Mouse (Mus musculus): ENCODE data around the gene Copb2. TPM values are rescaled to one million over a fixed set of nuclear protein-coding genes. Genes with fewer than 3 reads are reported as not detected.

Copb2 gene
- total and polyA plus RNA-seq, 2 experiments from 2014 or later = 67.0 to 101 TPM

GRCm38 (mm10) chr9:98583852-98584251 lies 20.3 kb downstream of the Copb2 start:
- DNase-seq (ENCODE audit: low spot score) = no peak
- Histone ChIP-seq H3K27ac (no peak overlapping the region), H3K36me3 (ENCODE audit: insufficient read depth, low read length) (peaks cover 75% of the 10 kb centered on the region), H3K27me3 (ENCODE audit: insufficient read depth, low read length) (no peaks in the 10 kb centered on the region), H3K9ac (replicated peaks; ENCODE audit: low read length) (no peak overlapping the region), H3K4me1 (ENCODE audit: insufficient read depth, low read length) (no peaks in the 10 kb centered on the region), H3K4me2 (ENCODE audit: low read depth, low read length) (no peak overlapping the region), H3K9me3 (ENCODE audit: low read length) (no peaks in the 10 kb centered on the region), H3K4me3 (ENCODE audit: low read length) (no peak overlapping the region)
- no peak for TF ChIP-seq CTCF (IDR thresholded peaks at IDR 0.05; ENCODE audit: low read depth)
- WGBS = 92% methylated on average over 4 of the region's 4 CpGs
- no peak for ATAC-seq

DNA sequence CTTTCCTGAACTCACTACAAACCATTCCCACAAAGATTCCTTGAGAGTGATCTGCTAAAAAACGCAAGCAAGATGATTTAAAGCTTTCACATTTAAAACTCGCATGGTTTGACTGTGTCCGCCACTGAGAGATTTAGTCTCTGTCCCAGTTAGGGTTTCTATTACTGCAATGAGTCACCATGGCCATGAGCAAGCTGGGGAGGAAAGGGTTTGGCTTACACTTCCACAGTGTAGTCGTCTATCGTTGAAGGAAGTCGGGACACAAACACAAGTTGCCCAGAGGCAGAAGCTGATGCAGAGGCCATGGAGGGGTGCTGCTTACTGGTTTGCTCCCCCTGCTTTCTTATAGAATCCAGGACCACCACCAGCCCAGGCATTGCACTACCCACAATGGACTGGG lies 36.6 kb downstream of the Copb2 start:
- no peaks in the 10 kb centered on the region for H3K27me3 ChIP-seq (ENCODE audit: insufficient read depth, low read length)
- WGBS = 84% methylated on average over 6 of the region's 6 CpGs
- peaks cover 23% of the 10 kb centered on the region; the same call in 1 of the 2 replicates for H3K36me3 ChIP-seq (ENCODE audit: insufficient read depth, low read length)
- H3K4me2 ChIP-seq (ENCODE audit: low read depth, low read length) = peak overlapping the region; percentile 93; the same call in 1 of the 2 replicates
- no peak overlapping the region for H3K27ac ChIP-seq
- DNase-seq (ENCODE audit: low spot score) (no peak), ATAC-seq (no peak)
- peaks cover 10% of the 10 kb centered on the region for H3K4me1 ChIP-seq (ENCODE audit: insufficient read depth, low read length)
- TF ChIP-seq CTCF (IDR thresholded peaks at IDR 0.05; ENCODE audit: low read depth) = no peak
- H3K4me3 ChIP-seq (ENCODE audit: low read length) = no peak overlapping the region
- H3K9me3 ChIP-seq (ENCODE audit: low read length) = no peaks in the 10 kb centered on the region
- no peak overlapping the region for H3K9ac ChIP-seq (replicated peaks; ENCODE audit: low read length)

- peak within 1 kb of the TSS; percentile 72 for H3K9ac ChIP-seq (replicated peaks; ENCODE audit: low read length)
- peaks cover 10% of the 10 kb centered on the region for H3K4me1 ChIP-seq (ENCODE audit: insufficient read depth, low read length)
- no peak for TF ChIP-seq CTCF (IDR thresholded peaks at IDR 0.05; ENCODE audit: low read depth)
- peak within 1 kb of the TSS; percentile 95 for H3K4me3 ChIP-seq (ENCODE audit: low read length)
- under 1% methylated on average over 44 of the region's 44 CpGs for WGBS
- H3K4me2 ChIP-seq (ENCODE audit: low read depth, low read length) = peak within 1 kb of the TSS; percentile 93
- no peaks in the 10 kb centered on the region for H3K27me3 ChIP-seq (ENCODE audit: insufficient read depth, low read length)
- H3K36me3 ChIP-seq (ENCODE audit: insufficient read depth, low read length) = peaks cover 16% of the 10 kb centered on the region; the same call in 1 of the 2 replicates
- ATAC-seq = peak; percentile 93
- peak within 1 kb of the TSS; percentile 62; the same call in 1 of the 2 replicates for H3K27ac ChIP-seq
- peak; percentile 92 for DNase-seq (ENCODE audit: low spot score)
- H3K9me3 ChIP-seq (ENCODE audit: low read length) = no peaks in the 10 kb centered on the region
These were observed 37.8 kb downstream of the Copb2 start, which contains the start of gene Mrps22 for GRCm38 (mm10) chr9:98601156-98601836. Mrps22 (minus strand) TSS chr9:98601660.

DNA sequence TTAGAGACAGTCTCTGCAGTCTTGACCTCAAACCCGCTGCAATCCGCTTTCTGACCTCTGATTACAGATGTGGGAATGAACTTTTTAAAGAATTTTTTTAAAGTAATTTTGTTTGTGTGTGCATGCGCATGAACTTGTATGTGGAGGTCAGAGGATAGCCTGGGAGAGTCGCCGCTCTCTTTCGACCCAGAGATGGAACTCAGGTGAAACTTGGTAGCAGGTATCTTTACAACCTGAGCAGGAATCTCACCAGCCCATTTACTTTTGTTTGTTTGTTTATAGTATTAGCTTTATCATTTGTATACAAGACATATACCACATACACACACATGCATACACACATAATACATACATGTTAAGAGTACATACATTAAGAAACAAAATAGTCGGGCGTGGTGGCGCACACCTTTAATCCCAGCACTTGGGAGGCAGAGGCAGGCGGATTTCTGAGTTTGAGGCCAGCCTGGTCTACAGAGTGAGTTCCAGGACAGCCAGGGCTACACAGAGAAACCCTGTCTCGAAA lies 38.4 kb downstream of the Copb2 start:
- H3K9ac ChIP-seq (replicated peaks; ENCODE audit: low read length) = peak overlapping the region; percentile 72; the same call in 1 of the 2 replicates
- H3K4me1 ChIP-seq (ENCODE audit: insufficient read depth, low read length) = peaks cover 10% of the 10 kb centered on the region
- DNase-seq (ENCODE audit: low spot score) (no peak), ATAC-seq (no peak; the same call in 1 of the 2 replicates)
- H3K27me3 ChIP-seq (ENCODE audit: insufficient read depth, low read length) = no peaks in the 10 kb centered on the region
- 56% methylated on average over 11 of the region's 11 CpGs for WGBS
- no peaks in the 10 kb centered on the region for H3K9me3 ChIP-seq (ENCODE audit: low read length)
- no peak for TF ChIP-seq CTCF (IDR thresholded peaks at IDR 0.05; ENCODE audit: low read depth)
- H3K36me3 ChIP-seq (ENCODE audit: insufficient read depth, low read length) = peaks cover 12% of the 10 kb centered on the region; the same call in 1 of the 2 replicates
- peak overlapping the region; percentile 95 for H3K4me3 ChIP-seq (ENCODE audit: low read length)
- peak overlapping the region; percentile 93 for H3K4me2 ChIP-seq (ENCODE audit: low read depth, low read length)
- H3K27ac ChIP-seq = no peak overlapping the region

DNA sequence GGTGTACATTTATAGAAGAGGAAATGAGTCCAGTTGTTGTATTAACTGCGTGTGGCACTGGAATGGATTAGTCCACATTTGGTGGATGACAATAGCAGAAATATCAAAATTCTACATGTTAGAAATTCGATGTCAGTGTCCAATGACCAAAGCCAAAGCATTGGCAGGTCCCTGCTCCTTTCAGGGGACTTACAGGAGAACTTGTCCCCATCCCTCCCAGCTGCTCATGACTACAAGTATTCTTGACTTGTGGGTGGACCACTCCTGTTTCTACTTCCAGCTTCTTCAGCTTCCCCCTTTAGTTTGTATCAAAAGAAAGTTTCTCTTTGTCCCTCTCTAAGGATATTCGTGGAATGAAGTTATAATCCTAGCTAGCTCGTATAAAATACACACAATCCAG lies 41.4 kb downstream of the Copb2 start:
- Histone ChIP-seq H3K4me1 (ENCODE audit: insufficient read depth, low read length) (peaks cover 10% of the 10 kb centered on the region), H3K9ac (replicated peaks; ENCODE audit: low read length) (no peak overlapping the region), H3K36me3 (ENCODE audit: insufficient read depth, low read length) (no peaks in the 10 kb centered on the region), H3K9me3 (ENCODE audit: low read length) (no peaks in the 10 kb centered on the region), H3K4me3 (ENCODE audit: low read length) (no peak overlapping the region), H3K27me3 (ENCODE audit: insufficient read depth, low read length) (no peaks in the 10 kb centered on the region), H3K27ac (no peak overlapping the region), H3K4me2 (ENCODE audit: low read depth, low read length) (no peak overlapping the region)
- 63% methylated on average over 4 of the region's 4 CpGs for WGBS
- DNase-seq (ENCODE audit: low spot score) = no peak
- no peak for ATAC-seq
- no peak for TF ChIP-seq CTCF (IDR thresholded peaks at IDR 0.05; ENCODE audit: low read depth)

- 48% methylated on average over 3 of the region's 3 CpGs for WGBS
- no peak for DNase-seq (ENCODE audit: low spot score)
- no peaks in the 10 kb centered on the region for H3K9me3 ChIP-seq (ENCODE audit: low read length)
These were observed 65.0 kb downstream of the Copb2 start for GRCm38 (mm10) chr9:98628480-98628879.

More at GRCm38 (mm10) chr9:98628480-98628879, 65.0 kb downstream of the Copb2 start:
- no peak overlapping the region for H3K27ac ChIP-seq
- TF ChIP-seq CTCF (IDR thresholded peaks at IDR 0.05; ENCODE audit: low read depth) = peak; percentile 27; the same call in 1 of the 2 replicates
- H3K4me2 ChIP-seq (ENCODE audit: low read depth, low read length) = no peak overlapping the region
- H3K9ac ChIP-seq (replicated peaks; ENCODE audit: low read length) = no peak overlapping the region
- H3K27me3 ChIP-seq (ENCODE audit: insufficient read depth, low read length) = no peaks in the 10 kb centered on the region
- H3K4me3 ChIP-seq (ENCODE audit: low read length) = no peak overlapping the region
- H3K4me1 ChIP-seq (ENCODE audit: insufficient read depth, low read length) = no peaks in the 10 kb centered on the region
- ATAC-seq = no peak
- no peaks in the 10 kb centered on the region for H3K36me3 ChIP-seq (ENCODE audit: insufficient read depth, low read length)
